ENCODE assay signal across 24 mouse cellular contexts in the genomic region with DNA sequence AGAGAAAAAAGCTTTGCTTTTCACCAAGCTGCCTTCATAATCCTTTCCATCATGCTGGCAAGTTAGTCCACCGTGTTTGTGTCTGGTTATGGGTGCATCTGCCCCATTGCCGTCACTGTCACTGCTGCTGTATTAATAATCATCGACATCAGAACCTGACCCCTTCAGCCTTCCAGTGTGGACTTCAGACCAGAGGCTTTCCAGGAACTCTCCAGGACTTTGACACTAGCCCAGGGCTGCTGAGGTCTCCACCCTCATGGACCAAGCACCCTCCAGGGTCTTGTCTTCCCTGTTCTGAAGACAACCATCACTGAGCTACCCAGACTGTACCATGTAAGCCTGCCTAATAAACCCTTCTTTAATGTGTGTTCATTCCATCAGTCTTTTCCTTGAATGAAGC. TPM values are rescaled to one million over a fixed set of nuclear protein-coding genes. Genes with fewer than 3 reads are reported as not detected.
DNase-seq lines count a peak whose midpoint lies in the region; ATAC-seq and TF ChIP-seq lines count a peak whose summit lies in the region.
"Had no signal": no experiment of that assay in that cellular context is flagged by ENCODE, and none has a peak within 500 bp of the region (broad histone marks: within the 10 kb centered on the region; RNA-seq: fewer than 3 reads in every experiment).

No protein-coding gene starts in this region.

- no peak for ATAC-seq in kidney, embryonic 16.5 days (ENCODE audit: low FRiP score, low TSS enrichment)
- peak; percentile 5; the same call in 1 of the 2 replicates for ATAC-seq in lung, embryonic 14.5 days (ENCODE audit: insufficient read depth)
- ATAC-seq: activated CD4-positive, CD25-positive, alpha-beta regulatory T cell, adult 4 months; CD4-positive, CD25-positive, alpha-beta regulatory T cell, adult 4 months; Patski had no signal

- no peaks in the 10 kb centered on the region for H3K27me3 ChIP-seq in kidney, adult 2 months (replicated peaks; ENCODE audit: control insufficient read depth, insufficient read depth, low read length)
- no peaks in the 10 kb centered on the region for H3K27me3 ChIP-seq in kidney, embryonic 16.5 days (ENCODE audit: insufficient read depth, low read length)
- no peaks in the 10 kb centered on the region for H3K27me3 ChIP-seq in lung, embryonic 14.5 days (ENCODE audit: insufficient read depth, low read length)
- H3K27me3 ChIP-seq: CH12.LX had no signal

- H3K36me3 ChIP-seq in kidney, adult 2 months (ENCODE audit: control insufficient read depth, insufficient read depth, low read length), result no peaks in the 10 kb centered on the region
- no peaks in the 10 kb centered on the region for H3K36me3 ChIP-seq in kidney, embryonic 16.5 days (ENCODE audit: insufficient read depth, low read length)
- H3K36me3 ChIP-seq in lung, embryonic 14.5 days (ENCODE audit: insufficient read depth), result no peaks in the 10 kb centered on the region
- H3K36me3 ChIP-seq: G1E had no signal

- peaks cover 6% of the 10 kb centered on the region; the same call in 1 of the 2 replicates for H3K4me1 ChIP-seq in kidney, adult 2 months (ENCODE audit: control insufficient read depth, insufficient read depth, low read length)
- H3K4me1 ChIP-seq in kidney, embryonic 16.5 days (ENCODE audit: insufficient read depth, low read length), result no peaks in the 10 kb centered on the region
- peaks cover 9% of the 10 kb centered on the region for H3K4me1 ChIP-seq in lung, embryonic 14.5 days (ENCODE audit: insufficient read depth)

- no peak for TF ChIP-seq POLR2A in kidney, adult 2 months (IDR thresholded peaks at IDR 0.05; ENCODE audit: low read depth, low read length)

- TF ChIP-seq CTCF in kidney, adult 2 months (conservative IDR thresholded peaks at IDR 0.05; ENCODE audit: insufficient read depth, insufficient read length, low read depth, low read length), result no peak
- TF ChIP-seq CTCF in lung, embryonic 14.5 days (IDR thresholded peaks at IDR 0.05; ENCODE audit: low read depth), result no peak

- DNase-seq in kidney, adult 2 months, result peak; percentile 78
- peak; percentile 59 for DNase-seq in kidney, adult 9 months
- DNase-seq in kidney, postnatal 14 days, result no peak
- peak; percentile 31 to 51 for DNase-seq in kidney, postnatal 36 days
- DNase-seq in kidney, adult 11 months, result no peak
- DNase-seq in lung, embryonic 14.5 days, result no peak
- DNase-seq in lung, postnatal 4 days, result no peak
- DNase-seq: adrenal gland, adult 2 months; adrenal gland, adult 8-10 months; adrenal gland, postnatal 10 days; adrenal gland, postnatal 14 days; adrenal gland, postnatal 25 days; adrenal gland, postnatal 36 days; B cell, adult 2 months; cerebellum, adult 11 months; cerebellum, adult 11-12 months had no signal

- 61% methylated on average over 3 of the region's 3 CpGs for WGBS in kidney, adult 2 months
- 90% methylated on average over 3 of the region's 3 CpGs for WGBS in kidney, embryonic 16.5 days
- WGBS in lung, embryonic 14.5 days, result 64% methylated on average over 3 of the region's 3 CpGs

- no peak overlapping the region for H3K27ac ChIP-seq in kidney, adult 2 months (ENCODE audit: insufficient read depth, low read depth, low read length)
- H3K27ac ChIP-seq in kidney, embryonic 16.5 days (ENCODE audit: low read length), result no peak overlapping the region
- H3K27ac ChIP-seq in lung, embryonic 14.5 days (ENCODE audit: low read depth), result no peak overlapping the region

- H3K9ac ChIP-seq in kidney, embryonic 16.5 days (replicated peaks; ENCODE audit: low read length), result no peak overlapping the region
- H3K9ac ChIP-seq in lung, embryonic 14.5 days, result no peak overlapping the region

- H3K9me3 ChIP-seq in kidney, embryonic 16.5 days (ENCODE audit: low read length), result no peaks in the 10 kb centered on the region
- no peaks in the 10 kb centered on the region for H3K9me3 ChIP-seq in lung, embryonic 14.5 days (ENCODE audit: low read depth, low read length)
- H3K9me3 ChIP-seq: G1E had no signal

- no peak overlapping the region for H3K4me2 ChIP-seq in kidney, embryonic 16.5 days (replicated peaks; ENCODE audit: low read depth, low read length)
- H3K4me2 ChIP-seq in lung, embryonic 14.5 days, result no peak overlapping the region

- no peak overlapping the region for H3K4me3 ChIP-seq in kidney, adult 2 months (ENCODE audit: insufficient read depth, low read depth, low read length)
- no peak overlapping the region for H3K4me3 ChIP-seq in kidney, embryonic 16.5 days (ENCODE audit: low read length)
- no peak overlapping the region for H3K4me3 ChIP-seq in lung, embryonic 14.5 days (ENCODE audit: low read depth, low read length)

RNA-seq across cellular contexts. Expression of gene Slc22a22, which starts 26.2 kb away (rescaled TPM):
- 20.6 and 34.5 TPM in 2 replicates for polyA plus RNA-seq in kidney, adult 2 months (2012; rRNA removed)
- polyA plus RNA-seq in kidney, embryonic 16.5 days (2015; fragmentation: Nextera tagmentation; extraction: Ambion mirVana), result 4.6 and 4.8 TPM in 2 replicates
- polyA plus RNA-seq in lung, embryonic 14.5 days (2014; fragmentation: Nextera tagmentation; extraction: Ambion mirVana), result not detected in 2 replicates
- polyA plus RNA-seq: activated CD4-positive, CD25-positive, alpha-beta regulatory T cell, adult 4 months; adrenal gland, adult 2 months; brain, embryonic 14.5 days; C2C12; CD4-positive, CD25-positive, alpha-beta regulatory T cell, adult 4 months; G1E; Patski had no signal

Comparison
In these comparisons a context has a peak if more than half of its experiments do, and no peak if none do; other contexts are left out.
1. DNase-seq: peak in kidney, adult 2 months (single experiment), kidney, adult 9 months (single experiment) and kidney, postnatal 36 days (2 of 2); none in kidney, postnatal 14 days (single experiment), kidney, adult 11 months (single experiment), lung, embryonic 14.5 days (single experiment) and lung, postnatal 4 days (0 of 2).